ENCODE assay signal across 26 mouse cellular contexts in the genomic region with DNA sequence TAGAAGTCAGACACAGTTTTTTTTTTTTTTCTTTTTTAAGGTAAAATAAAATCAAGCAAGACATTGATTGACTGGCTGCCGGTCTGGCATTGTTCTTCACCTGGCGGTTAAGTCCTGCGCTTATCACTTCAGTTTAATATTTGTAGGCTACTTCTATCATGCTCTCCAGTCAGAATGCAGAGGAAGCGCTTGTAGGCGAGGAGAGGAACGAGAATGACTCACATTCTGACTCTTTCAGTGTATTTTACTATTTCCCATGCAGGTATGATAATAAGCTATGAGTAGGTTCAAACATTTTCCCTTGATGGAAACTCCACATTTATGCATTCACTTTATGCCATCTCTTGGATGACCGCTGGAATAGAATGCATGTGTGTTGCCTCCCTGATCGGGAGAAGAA. TPM values are rescaled to one million over a fixed set of nuclear protein-coding genes. Genes with fewer than 3 reads are reported as not detected.
DNase-seq lines count a peak whose midpoint lies in the region; ATAC-seq and TF ChIP-seq lines count a peak whose summit lies in the region.
"Had no signal": no experiment of that assay in that cellular context is flagged by ENCODE, and none has a peak within 500 bp of the region (broad histone marks: within the 10 kb centered on the region; RNA-seq: fewer than 3 reads in every experiment).

No protein-coding gene starts in this region.

- H3K4me2 ChIP-seq in intestine, embryonic 15.5 days (replicated peaks) = no peak overlapping the region
- no peak overlapping the region for H3K4me2 ChIP-seq in intestine, postnatal 0 days (replicated peaks; ENCODE audit: low read depth)
- peak overlapping the region; percentile 41; the same call in 1 of the 2 replicates for H3K4me2 ChIP-seq in CH12.LX (ENCODE audit: insufficient read depth, low read depth, poor library complexity, severe bottlenecking)
- H3K4me2 ChIP-seq: forebrain, embryonic 13.5 days; heart, embryonic 13.5 days; hindbrain, embryonic 12.5 days had no signal

- H3K9ac ChIP-seq in intestine, embryonic 15.5 days = no peak overlapping the region
- no peak overlapping the region for H3K9ac ChIP-seq in intestine, postnatal 0 days (ENCODE audit: low read depth, low read length)
- no peak overlapping the region for H3K9ac ChIP-seq in CH12.LX (ENCODE audit: insufficient read depth, low read depth)
- H3K9ac ChIP-seq: forebrain, embryonic 13.5 days; heart, embryonic 13.5 days; hindbrain, embryonic 12.5 days had no signal

- no peaks in the 10 kb centered on the region for H3K9me3 ChIP-seq in intestine, embryonic 15.5 days
- no peaks in the 10 kb centered on the region for H3K9me3 ChIP-seq in intestine, postnatal 0 days (ENCODE audit: control insufficient read depth)
- H3K9me3 ChIP-seq in CH12.LX (replicated peaks; ENCODE audit: low read length) = peaks cover 4% of the 10 kb centered on the region
- H3K9me3 ChIP-seq: forebrain, embryonic 10.5 days; forebrain, embryonic 13.5 days; heart, embryonic 10.5 days had no signal

- no peak overlapping the region for H3K4me3 ChIP-seq in intestine, embryonic 15.5 days (replicated peaks)
- H3K4me3 ChIP-seq in intestine, postnatal 0 days (ENCODE audit: low read depth, low read length) = no peak overlapping the region
- no peak overlapping the region for H3K4me3 ChIP-seq in CH12.LX (replicated peaks in 1 of 3; ENCODE audit: low read depth in 2 of 3, low read length in 2 of 3, poor library complexity in 1 of 3)
- H3K4me3 ChIP-seq: forebrain, embryonic 10.5 days; forebrain, embryonic 13.5 days; heart, adult 2 months; heart, embryonic 10.5 days; heart, embryonic 13.5 days; hindbrain, embryonic 12.5 days had no signal

- no peaks in the 10 kb centered on the region for H3K27me3 ChIP-seq in intestine, embryonic 15.5 days (replicated peaks)
- H3K27me3 ChIP-seq in intestine, postnatal 0 days (replicated peaks; ENCODE audit: control insufficient read depth, insufficient read depth, low read length) = no peaks in the 10 kb centered on the region
- no peaks in the 10 kb centered on the region for H3K27me3 ChIP-seq in CH12.LX (replicated peaks)
- H3K27me3 ChIP-seq: forebrain, embryonic 13.5 days; heart, embryonic 13.5 days; hindbrain, embryonic 12.5 days had no signal

- dilution Hi-C loops in CH12.LX (cut with MboI; ENCODE audit: extremely low pct_ligation_motif_present, extremely low pct_unique_long_range_greater_than_20kb, low sequenced_read_pairs) = no loop called here

- TF ChIP-seq RAD21 in CH12.LX (IDR thresholded peaks at IDR 0.05; ENCODE audit: low read depth, low read length) = no peak

- H3K27ac ChIP-seq in intestine, embryonic 15.5 days = no peak overlapping the region
- no peak overlapping the region for H3K27ac ChIP-seq in intestine, postnatal 0 days (ENCODE audit: low read depth, low read length)
- H3K27ac ChIP-seq in CH12.LX (ENCODE audit: insufficient read depth, low read depth) = no peak overlapping the region
- H3K27ac ChIP-seq: forebrain, embryonic 10.5 days; forebrain, embryonic 13.5 days; heart, adult 2 months; heart, embryonic 10.5 days; heart, embryonic 13.5 days; hindbrain, embryonic 12.5 days had no signal

- no peak; the same call in 1 of the 2 replicates for TF ChIP-seq EP300 in CH12.LX (IDR thresholded peaks at IDR 0.05; ENCODE audit: low read length)

- no peak for TF ChIP-seq CTCF in intestine, postnatal 0 days (IDR thresholded peaks at IDR 0.05; ENCODE audit: low read depth)
- no peak for TF ChIP-seq CTCF in CH12.LX (conservative IDR thresholded peaks at IDR 0.05 in 1 of 2, IDR thresholded peaks at IDR 0.05 in 1 of 2; ENCODE audit: low read depth in 2 of 2, low read length in 2 of 2)

- no peak for TF ChIP-seq POLR2A in CH12.LX (IDR thresholded peaks at IDR 0.05; ENCODE audit: low read depth, low read length)

- H3K36me3 ChIP-seq in intestine, embryonic 15.5 days = no peaks in the 10 kb centered on the region
- H3K36me3 ChIP-seq in intestine, postnatal 0 days (ENCODE audit: control insufficient read depth, insufficient read depth) = no peaks in the 10 kb centered on the region
- peaks cover 0 to 24% of the 10 kb centered on the region in 2 experiments for H3K36me3 ChIP-seq in CH12.LX (replicated peaks in 1 of 2; ENCODE audit: control insufficient read depth in 1 of 2, insufficient read depth in 1 of 2, low read length in 1 of 2)
- H3K36me3 ChIP-seq: heart, embryonic 10.5 days; heart, embryonic 13.5 days had no signal

- in situ Hi-C loops in CH12.LX (cut with MboI; ENCODE audit: low pct_ligation_motif_present, low pct_unique_long_range_greater_than_20kb, low sequenced_read_pairs) = no loop called here

- ATAC-seq in intestine, embryonic 15.5 days = 0 out of 2 replicates have a peak, but pooled peaks have one; percentile 27
- no peak for ATAC-seq in intestine, postnatal 0 days
- ATAC-seq in inflammation-experienced regulatory T-cells, adult 6 months = peak; percentile 45
- ATAC-seq: forebrain, embryonic 13.5 days; forebrain, embryonic 16.5 days; hindbrain, embryonic 16.5 days had no signal

- H3K4me1 ChIP-seq in intestine, embryonic 15.5 days (replicated peaks) = no peaks in the 10 kb centered on the region
- no peaks in the 10 kb centered on the region for H3K4me1 ChIP-seq in intestine, postnatal 0 days (replicated peaks; ENCODE audit: control insufficient read depth, insufficient read depth, low read length)
- H3K4me1 ChIP-seq in CH12.LX (ENCODE audit: control insufficient read depth in 1 of 2, insufficient read depth in 2 of 2) = peaks cover 29 to 44% of the 10 kb centered on the region in 2 experiments
- H3K4me1 ChIP-seq: heart, embryonic 10.5 days; heart, embryonic 13.5 days had no signal

- 88% methylated on average over 8 of the region's 8 CpGs for WGBS in intestine, embryonic 15.5 days
- WGBS in intestine, postnatal 0 days = 67% methylated on average over 8 of the region's 8 CpGs

- DNase-seq in CH12.LX (ENCODE audit: extremely low read depth) = no peak
- DNase-seq in cerebellum, adult 9-11 months = no peak
- no peak for DNase-seq in kidney, postnatal 10 days
- no peak for DNase-seq in testis, postnatal 10 days (ENCODE audit: low spot score)
- DNase-seq: adrenal gland, adult 8-10 months; adrenal gland, postnatal 25 days; B cell, adult 2 months; cerebellum, adult 11-12 months; cerebellum, adult 8-10 months; cerebellum, postnatal 14 days; gastrocnemius, postnatal 25 days; heart, adult 2 months; heart, postnatal 14 days; kidney, adult 2 months had no signal

- no peaks in the 10 kb centered on the region; the same call in 1 of the 2 replicates for H3K79me2 ChIP-seq in CH12.LX (replicated peaks; ENCODE audit: control insufficient read depth, extremely low read depth, insufficient read depth, poor library complexity, severe bottlenecking)

TF ChIP-seq in CH12.LX, 34 proteins besides CTCF, POLR2A, EP300 and RAD21:
- TF ChIP-seq ELF1 (IDR thresholded peaks at IDR 0.05; ENCODE audit: low read depth, low read length) = no peak
- 0 out of 2 replicates have a peak, but pooled peaks have one; percentile 8 for TF ChIP-seq BHLHE40 (IDR thresholded peaks at IDR 0.05; ENCODE audit: low read depth, low read length)

RNA-seq across cellular contexts. Expression of gene Slain1, which starts 17.0 kb away (rescaled TPM):
- 2.5 and 3.3 TPM in 2 replicates for polyA plus RNA-seq in intestine, embryonic 15.5 days (2015; fragmentation: Nextera tagmentation; extraction: Ambion mirVana)
- 1.3 and 1.8 TPM in 2 replicates for polyA plus RNA-seq in intestine, postnatal 0 days (2015; fragmentation: Nextera tagmentation; extraction: Ambion mirVana)
- total RNA-seq in CH12.LX (2012; rRNA removed) = 13.1 and 15.0 TPM in 2 replicates
- 14.8 and 15.9 TPM in 2 replicates for total RNA-seq in CH12.LX (2014; rRNA removed)
- 8.2 and 13.6 TPM in 2 replicates for polyA plus RNA-seq in CH12.LX (2012; ENCODE audit: insufficient read length, low read depth)
- polyA plus RNA-seq in inflammation-experienced regulatory T-cells, adult 6 months (2017; shearing (Covaris generic)) = 10 to 100 TPM; 11.1 to 18.2 (median 16.1) TPM
- total RNA-seq: gastrocnemius, adult 8-10 months; gastrocnemius, postnatal 25 days; MEL had no signal
